Mouse (Mus musculus): ENCODE measurements around the gene Ikzf3. TPM values are rescaled to one million over a fixed set of nuclear protein-coding genes. Genes with fewer than 3 reads are reported as not detected.

The Ikzf3 gene
- polyA plus RNA-seq, 1 experiment from 2014 or later, result 4.0 TPM

DNA sequence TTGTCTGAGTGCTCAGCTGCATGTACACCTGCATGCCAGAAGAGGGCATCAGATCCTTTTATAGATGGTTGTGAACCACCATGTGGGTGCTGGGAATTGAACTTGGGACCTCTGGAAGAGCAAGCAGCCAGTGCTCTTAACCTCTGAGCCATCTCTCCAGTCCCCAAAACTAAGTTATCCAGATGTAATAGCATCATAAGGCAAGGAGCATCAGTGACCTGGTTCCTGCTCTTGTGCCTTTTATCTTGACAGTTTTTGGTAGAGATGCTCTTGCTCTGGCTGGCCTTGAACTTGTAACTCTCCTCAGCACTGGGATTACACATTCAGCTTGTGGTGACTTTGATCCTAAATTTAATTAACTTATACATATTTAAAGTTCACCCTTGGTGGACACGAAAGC lies 102.1 kb downstream of the Ikzf3 start:
- H3K4me1 ChIP-seq (ENCODE audit: control insufficient read depth, insufficient read depth, low read length), result peaks cover 14% of the 10 kb centered on the region
- H3K27ac ChIP-seq (ENCODE audit: low read length), result no peak overlapping the region
- no peak for ATAC-seq (replicated peaks; ENCODE audit: extremely low read depth, insufficient read depth, low FRiP score)
- no peak overlapping the region for H3K4me3 ChIP-seq (ENCODE audit: low read length)
- no peak overlapping the region for H3K4me2 ChIP-seq (ENCODE audit: low read depth, low read length)
- 91% methylated on average over 1 of the region's 1 CpGs for WGBS
- H3K27me3 ChIP-seq (ENCODE audit: control insufficient read depth, insufficient read depth, low read length), result peaks cover 5% of the 10 kb centered on the region
- H3K9me3 ChIP-seq (replicated peaks; ENCODE audit: control insufficient read depth, low read length), result no peaks in the 10 kb centered on the region
- H3K9ac ChIP-seq (ENCODE audit: low read length), result no peak overlapping the region
- no peaks in the 10 kb centered on the region for H3K36me3 ChIP-seq (ENCODE audit: control insufficient read depth, insufficient read depth)

DNA sequence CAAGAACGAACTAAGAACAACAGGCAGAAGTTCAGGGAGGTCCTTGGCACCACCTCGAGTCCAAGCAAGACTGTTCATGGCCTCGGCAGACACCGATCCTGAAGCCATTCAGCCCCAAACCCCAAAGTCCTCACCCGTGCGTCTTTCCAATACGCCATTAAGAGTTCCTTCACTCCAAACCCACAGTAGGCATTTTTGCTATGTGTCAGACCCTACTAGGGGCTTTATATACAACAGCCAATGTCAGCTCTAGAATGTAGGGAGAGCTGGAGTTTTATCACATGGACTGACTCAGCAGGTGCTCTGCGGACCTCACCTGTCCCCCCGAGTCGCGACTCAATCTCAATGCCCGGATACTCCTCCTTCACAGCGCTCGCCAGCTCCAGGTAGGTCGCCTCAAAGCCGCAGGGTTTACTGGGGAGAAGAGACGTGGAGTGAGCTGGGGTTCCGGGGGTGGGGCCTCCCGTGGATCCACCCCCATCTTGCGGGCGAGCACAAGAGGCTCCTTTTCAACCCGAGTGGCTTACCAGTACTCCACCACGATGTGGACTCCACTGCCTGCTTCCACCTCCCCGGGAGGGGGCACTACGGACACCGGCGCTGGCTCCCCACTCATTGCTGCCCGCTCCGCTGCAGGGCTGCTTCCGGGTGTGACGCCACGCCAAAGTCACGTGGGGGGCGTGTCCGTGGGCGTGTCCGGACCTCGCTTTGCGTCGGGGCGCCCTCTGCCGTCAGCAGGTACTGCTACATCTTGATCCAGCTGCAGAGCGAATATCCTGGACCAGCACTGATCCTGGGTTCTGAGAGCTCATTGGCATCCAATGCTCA lies 107.3 kb downstream of the Ikzf3 start, which contains the start of gene Mien1:
Gene Mien1, minus strand, starts transcription at position 661 of the 828 bp plus-strand sequence.
- Histone ChIP-seq H3K27ac (ENCODE audit: low read length) (peak within 1 kb of the TSS; percentile 54), H3K4me1 (ENCODE audit: control insufficient read depth, insufficient read depth, low read length) (peaks cover 3% of the 10 kb centered on the region; the same call in 1 of the 2 replicates), H3K4me2 (ENCODE audit: low read depth, low read length) (peak within 1 kb of the TSS; percentile 88), H3K9me3 (replicated peaks; ENCODE audit: control insufficient read depth, low read length) (no peaks in the 10 kb centered on the region), H3K36me3 (ENCODE audit: control insufficient read depth, insufficient read depth) (peaks cover 10% of the 10 kb centered on the region), H3K4me3 (ENCODE audit: low read length) (peak within 1 kb of the TSS; percentile 69), H3K9ac (ENCODE audit: low read length) (peak within 1 kb of the TSS; percentile 71), H3K27me3 (ENCODE audit: control insufficient read depth, insufficient read depth, low read length) (no peaks in the 10 kb centered on the region)
- 2% methylated on average over 43 of the region's 43 CpGs for WGBS
- ATAC-seq (replicated peaks; ENCODE audit: extremely low read depth, insufficient read depth, low FRiP score), result peak; percentile 90

DNA sequence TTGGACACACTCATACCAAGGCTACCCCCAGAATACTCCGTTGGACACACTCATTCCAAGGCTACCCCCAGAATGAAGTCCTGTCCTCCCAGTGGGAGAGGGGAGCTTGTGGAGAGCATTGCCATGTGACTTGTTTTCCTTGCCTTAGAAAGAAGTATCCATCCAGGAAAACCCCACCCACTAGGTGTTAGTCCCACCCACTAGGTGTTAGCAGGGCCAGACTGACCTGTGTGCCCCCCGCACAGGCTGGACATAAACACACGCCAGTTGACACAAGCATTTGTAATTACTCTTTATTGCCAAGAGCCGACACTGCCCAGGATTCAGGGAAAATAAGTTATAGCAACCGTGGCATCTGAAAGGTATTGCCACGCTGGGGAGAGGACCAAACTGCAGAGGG lies 108.4 kb downstream of the Ikzf3 start:
- WGBS, result 81% methylated on average over 6 of the region's 6 CpGs
- H3K27me3 ChIP-seq (ENCODE audit: control insufficient read depth, insufficient read depth, low read length), result no peaks in the 10 kb centered on the region
- peaks cover 3% of the 10 kb centered on the region; the same call in 1 of the 2 replicates for H3K4me1 ChIP-seq (ENCODE audit: control insufficient read depth, insufficient read depth, low read length)
- no peaks in the 10 kb centered on the region for H3K9me3 ChIP-seq (replicated peaks; ENCODE audit: control insufficient read depth, low read length)
- no peak overlapping the region for H3K4me3 ChIP-seq (ENCODE audit: low read length)
- H3K36me3 ChIP-seq (ENCODE audit: control insufficient read depth, insufficient read depth), result peaks cover 17% of the 10 kb centered on the region
- H3K4me2 ChIP-seq (ENCODE audit: low read depth, low read length), result no peak overlapping the region
- no peak overlapping the region for H3K27ac ChIP-seq (ENCODE audit: low read length)
- no peak for ATAC-seq (replicated peaks; ENCODE audit: extremely low read depth, insufficient read depth, low FRiP score)
- no peak overlapping the region for H3K9ac ChIP-seq (ENCODE audit: low read length)

DNA sequence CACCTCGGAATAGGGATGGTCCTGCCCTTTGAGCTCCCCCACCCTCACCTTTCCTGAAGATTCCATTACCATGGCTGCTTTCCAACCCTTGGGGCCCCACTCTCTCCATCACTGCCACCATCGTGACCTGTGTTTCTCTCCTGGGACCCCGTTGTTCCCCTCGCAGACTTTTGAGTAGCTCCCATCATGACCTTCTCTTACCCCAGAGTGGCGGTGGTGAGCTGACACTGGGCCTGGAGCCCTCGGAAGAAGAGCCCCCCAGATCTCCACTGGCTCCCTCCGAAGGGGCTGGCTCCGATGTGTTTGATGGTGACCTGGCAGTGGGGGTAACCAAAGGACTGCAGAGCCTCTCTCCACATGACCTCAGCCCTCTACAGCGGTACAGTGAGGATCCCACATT lies 110.1 kb downstream of the Ikzf3 start:
- no peak for ATAC-seq (replicated peaks; ENCODE audit: extremely low read depth, insufficient read depth, low FRiP score)
- no peak overlapping the region for H3K4me3 ChIP-seq (ENCODE audit: low read length)
- H3K4me2 ChIP-seq (ENCODE audit: low read depth, low read length), result no peak overlapping the region
- H3K9ac ChIP-seq (ENCODE audit: low read length), result no peak overlapping the region
- H3K4me1 ChIP-seq (ENCODE audit: control insufficient read depth, insufficient read depth, low read length), result peaks cover 3% of the 10 kb centered on the region; the same call in 1 of the 2 replicates
- no peak overlapping the region for H3K27ac ChIP-seq (ENCODE audit: low read length)
- no peaks in the 10 kb centered on the region for H3K27me3 ChIP-seq (ENCODE audit: control insufficient read depth, insufficient read depth, low read length)
- H3K36me3 ChIP-seq (ENCODE audit: control insufficient read depth, insufficient read depth), result peaks cover 25% of the 10 kb centered on the region
- WGBS, result 83% methylated on average over 9 of the region's 9 CpGs
- no peaks in the 10 kb centered on the region for H3K9me3 ChIP-seq (replicated peaks; ENCODE audit: control insufficient read depth, low read length)

DNA sequence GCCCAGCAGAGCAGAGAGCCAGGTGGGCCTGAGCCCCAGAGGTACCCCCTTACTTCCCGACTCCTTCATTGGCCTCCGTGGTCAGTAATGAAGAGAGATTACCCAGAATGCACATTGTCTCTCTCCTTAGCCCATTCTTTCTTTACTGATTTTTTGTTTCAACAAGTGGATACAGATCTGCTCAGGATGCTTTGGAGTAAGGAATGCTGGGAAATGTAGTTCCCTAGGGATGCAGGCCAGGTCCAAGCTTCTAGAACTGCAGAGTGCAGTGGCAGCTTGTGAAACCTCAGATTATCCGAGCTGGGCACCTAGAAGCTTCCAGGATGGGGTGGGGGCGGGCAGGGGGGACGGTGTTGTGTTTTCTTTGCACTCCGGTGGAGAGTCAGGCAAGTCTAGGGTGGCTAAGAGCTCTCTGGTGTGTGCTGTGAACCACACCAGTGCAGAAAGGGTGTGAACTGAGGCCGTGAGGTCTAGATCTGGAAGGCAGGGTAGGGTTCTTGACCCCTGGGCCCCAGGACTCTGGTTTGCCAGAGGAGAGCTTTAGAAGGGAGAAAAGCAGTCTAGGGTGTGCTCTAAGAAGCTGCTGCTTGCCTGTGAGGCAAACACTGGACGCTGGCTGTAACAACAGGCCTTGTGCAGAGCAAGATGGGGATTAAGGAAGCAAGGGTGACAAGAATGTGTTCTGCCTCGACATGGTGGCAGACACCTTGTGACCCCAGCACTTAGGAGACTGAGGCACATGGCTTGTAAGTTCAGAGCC lies 113.9 kb downstream of the Ikzf3 start:
- no peak for ATAC-seq (replicated peaks; ENCODE audit: extremely low read depth, insufficient read depth, low FRiP score)
- Histone ChIP-seq H3K27ac (ENCODE audit: low read length) (no peak overlapping the region), H3K36me3 (ENCODE audit: control insufficient read depth, insufficient read depth) (peaks cover 54% of the 10 kb centered on the region), H3K4me1 (ENCODE audit: control insufficient read depth, insufficient read depth, low read length) (no peaks in the 10 kb centered on the region), H3K27me3 (ENCODE audit: control insufficient read depth, insufficient read depth, low read length) (no peaks in the 10 kb centered on the region), H3K4me2 (ENCODE audit: low read depth, low read length) (no peak overlapping the region), H3K9ac (ENCODE audit: low read length) (no peak overlapping the region), H3K4me3 (ENCODE audit: low read length) (no peak overlapping the region), H3K9me3 (replicated peaks; ENCODE audit: control insufficient read depth, low read length) (no peaks in the 10 kb centered on the region)
- 75% methylated on average over 9 of the region's 9 CpGs for whole genome bisulfite sequencing

DNA sequence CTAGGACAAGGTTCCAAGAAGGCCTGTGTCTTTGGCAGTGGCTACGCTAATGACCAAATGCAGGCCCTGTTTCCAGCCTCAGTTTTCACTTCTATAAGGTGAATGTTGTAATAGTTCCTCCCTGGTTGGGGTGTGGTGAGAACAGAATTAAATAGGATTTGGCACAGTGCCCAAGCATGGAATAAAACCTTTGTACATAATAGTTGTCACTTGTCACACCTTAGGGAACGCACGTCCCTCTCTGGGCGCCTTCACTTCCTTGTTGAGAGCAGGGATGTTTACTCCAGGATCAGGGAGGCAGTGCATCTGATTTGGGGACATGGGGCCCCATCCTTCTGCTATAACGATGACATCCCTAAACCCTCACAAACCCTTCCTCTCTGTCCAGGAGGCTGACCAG lies 117.4 kb downstream of the Ikzf3 start:
- no peak for ATAC-seq (replicated peaks; ENCODE audit: extremely low read depth, insufficient read depth, low FRiP score)
- peaks cover 64% of the 10 kb centered on the region for H3K36me3 ChIP-seq (ENCODE audit: control insufficient read depth, insufficient read depth)
- no peaks in the 10 kb centered on the region for H3K4me1 ChIP-seq (ENCODE audit: control insufficient read depth, insufficient read depth, low read length)
- H3K9ac ChIP-seq (ENCODE audit: low read length), result no peak overlapping the region
- 82% methylated on average over 5 of the region's 5 CpGs for WGBS
- H3K4me2 ChIP-seq (ENCODE audit: low read depth, low read length), result no peak overlapping the region
- H3K9me3 ChIP-seq (replicated peaks; ENCODE audit: control insufficient read depth, low read length), result no peaks in the 10 kb centered on the region
- no peak overlapping the region for H3K27ac ChIP-seq (ENCODE audit: low read length)
- no peaks in the 10 kb centered on the region for H3K27me3 ChIP-seq (ENCODE audit: control insufficient read depth, insufficient read depth, low read length)
- H3K4me3 ChIP-seq (ENCODE audit: low read length), result no peak overlapping the region

DNA sequence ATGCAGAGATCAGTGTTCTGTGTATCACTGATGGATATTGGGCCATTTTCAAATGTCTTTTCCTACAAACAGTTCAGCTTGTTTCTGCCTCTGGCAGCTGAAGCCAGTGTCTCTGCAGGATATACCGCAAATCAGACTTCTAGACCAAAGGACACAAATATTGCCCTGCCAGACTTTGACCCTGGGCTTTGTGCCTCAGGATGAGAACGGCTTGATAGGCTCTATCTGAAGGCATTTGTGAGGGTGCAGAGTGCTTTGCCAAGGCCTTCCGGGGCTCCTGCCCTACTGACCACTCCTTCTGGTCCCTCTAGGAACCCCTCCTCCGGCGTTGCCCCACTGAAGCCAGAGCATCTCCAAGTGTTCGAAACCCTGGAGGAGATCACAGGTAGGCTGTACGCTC lies 119.2 kb downstream of the Ikzf3 start:
- no peaks in the 10 kb centered on the region for H3K9me3 ChIP-seq (replicated peaks; ENCODE audit: control insufficient read depth, low read length)
- H3K4me2 ChIP-seq (ENCODE audit: low read depth, low read length), result no peak overlapping the region
- no peaks in the 10 kb centered on the region for H3K27me3 ChIP-seq (ENCODE audit: control insufficient read depth, insufficient read depth, low read length)
- no peak for ATAC-seq (replicated peaks; ENCODE audit: extremely low read depth, insufficient read depth, low FRiP score)
- H3K27ac ChIP-seq (ENCODE audit: low read length), result no peak overlapping the region
- WGBS, result 90% methylated on average over 7 of the region's 7 CpGs
- H3K4me1 ChIP-seq (ENCODE audit: control insufficient read depth, insufficient read depth, low read length), result no peaks in the 10 kb centered on the region
- H3K36me3 ChIP-seq (ENCODE audit: control insufficient read depth, insufficient read depth), result peaks cover 71% of the 10 kb centered on the region
- H3K4me3 ChIP-seq (ENCODE audit: low read length), result no peak overlapping the region
- H3K9ac ChIP-seq (ENCODE audit: low read length), result no peak overlapping the region

DNA sequence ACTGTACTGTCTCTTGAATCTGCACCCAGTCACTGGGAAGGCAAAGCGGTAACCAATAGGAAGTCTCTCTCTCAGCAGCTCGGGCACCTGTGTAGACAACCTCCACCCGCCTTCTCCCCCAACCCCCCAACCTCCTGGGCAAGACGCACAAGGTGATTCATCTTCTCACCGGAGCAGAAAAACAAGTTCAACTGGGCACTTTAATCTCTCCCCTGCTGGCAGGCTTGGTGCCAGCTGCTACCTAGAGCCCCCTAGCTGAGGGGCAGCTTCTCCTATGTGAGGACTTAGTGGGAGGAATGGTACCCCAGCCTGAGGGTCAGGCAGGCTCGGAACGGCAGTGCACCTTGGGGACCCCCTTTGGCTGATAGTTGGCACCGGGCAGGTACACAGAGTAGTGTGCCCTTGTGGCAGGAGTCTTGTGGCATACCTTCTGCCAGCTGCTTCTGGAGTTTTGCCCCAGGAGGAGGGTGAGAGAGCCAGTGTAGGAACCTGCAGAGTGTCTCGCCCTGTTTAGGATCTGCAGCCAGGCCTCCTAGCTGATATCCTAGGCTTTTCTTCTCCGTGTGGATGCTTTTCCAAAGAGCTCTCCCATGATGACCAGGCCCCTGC lies 126.8 kb downstream of the Ikzf3 start:
- H3K4me1 ChIP-seq (ENCODE audit: control insufficient read depth, insufficient read depth, low read length), result peaks cover 47% of the 10 kb centered on the region
- H3K9ac ChIP-seq (ENCODE audit: low read length), result no peak overlapping the region
- no peaks in the 10 kb centered on the region for H3K27me3 ChIP-seq (ENCODE audit: control insufficient read depth, insufficient read depth, low read length)
- H3K4me3 ChIP-seq (ENCODE audit: low read length), result no peak overlapping the region
- no peak for ATAC-seq (replicated peaks; ENCODE audit: extremely low read depth, insufficient read depth, low FRiP score)
- no peaks in the 10 kb centered on the region for H3K9me3 ChIP-seq (replicated peaks; ENCODE audit: control insufficient read depth, low read length)
- H3K4me2 ChIP-seq (ENCODE audit: low read depth, low read length), result no peak overlapping the region
- peaks cover 23% of the 10 kb centered on the region for H3K36me3 ChIP-seq (ENCODE audit: control insufficient read depth, insufficient read depth)
- H3K27ac ChIP-seq (ENCODE audit: low read length), result peak overlapping the region; percentile 19; the same call in 1 of the 2 replicates
- 74% methylated on average over 10 of the region's 10 CpGs for WGBS
